Mouse (Mus musculus): ENCODE results near the gene Olfr648.
A peak's percentile ranks its signal among the peaks of the same experiment; 100 is the strongest.

Gene Olfr648

GRCm38 (mm10) chr7:104183292-104183691 lies at the start of gene Olfr648:
Gene Olfr648 (minus strand): TSS chr7:104183392.
- DNase-seq = no peak

DNA sequence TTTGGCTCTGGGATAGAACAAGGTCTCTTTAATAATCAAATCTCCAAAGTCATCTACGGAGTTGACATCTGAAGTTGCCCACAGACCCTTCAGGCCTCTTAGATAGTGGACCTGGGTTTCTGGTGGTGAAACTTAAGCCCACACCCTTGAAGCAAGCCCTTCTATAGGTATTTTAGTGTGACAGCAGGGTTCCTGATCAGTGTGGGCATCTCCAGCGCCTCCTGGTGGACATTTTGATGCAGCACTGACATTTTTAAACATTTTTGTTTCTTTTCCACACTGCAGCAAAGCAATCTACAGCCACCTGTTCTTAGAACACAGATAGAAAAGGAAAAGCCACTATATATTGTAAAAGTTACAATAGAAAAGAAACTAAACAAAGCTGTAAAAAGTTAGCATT lies 48.0 kb upstream of the Olfr648 start:
- DNase-seq = peak in 1 of 2 experiments; percentile 52

- peak; percentile 81 to 86 for DNase-seq
These were observed 35.7 kb upstream of the Olfr648 start, which contains the start of gene Trim6 for GRCm38 (mm10) chr7:104218701-104219569. Gene Trim6 (plus strand): TSS chr7:104218793.

- DNase-seq = no peak
These were observed 34.7 kb upstream of the Olfr648 start for GRCm38 (mm10) chr7:104217881-104218280.

GRCm38 (mm10) chr7:104216011-104216535 lies 32.9 kb upstream of the Olfr648 start:
- DNase-seq = no peak

GRCm38 (mm10) chr7:104206197-104206596 lies 23.0 kb upstream of the Olfr648 start:
- DNase-seq = peak; percentile 26 to 27

DNA sequence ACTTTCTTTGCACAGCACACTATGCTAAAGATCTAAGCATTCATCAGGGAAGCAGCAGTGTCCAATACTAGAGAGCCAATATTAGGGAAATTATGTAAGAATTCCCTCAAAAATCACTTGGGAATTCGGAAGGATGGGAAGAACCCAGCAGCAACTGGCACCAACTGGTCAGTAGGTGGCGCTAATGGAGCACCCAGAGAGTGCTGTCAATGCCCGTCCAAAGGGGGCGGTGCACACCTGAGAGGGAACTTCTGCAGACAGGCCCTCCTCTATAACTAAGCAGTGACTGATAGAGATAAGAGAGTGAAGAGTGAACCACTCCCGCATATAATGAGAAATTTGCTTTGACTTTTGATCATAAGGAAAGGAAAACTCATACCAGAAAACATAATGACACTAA lies 16.6 kb upstream of the Olfr648 start:
- DNase-seq = peak; percentile 60 to 77

- no peak for DNase-seq
These were observed 12.7 kb upstream of the Olfr648 start, which contains the start of gene Olfr649 for GRCm38 (mm10) chr7:104195885-104196284. Gene Olfr649 (minus strand): TSS chr7:104195985.

GRCm38 (mm10) chr7:104191275-104191674 lies 8.1 kb upstream of the Olfr648 start:
- no peak for DNase-seq

- DNase-seq = no peak
These were observed 4.1 kb downstream of the Olfr648 start for GRCm38 (mm10) chr7:104179074-104179473.

DNA sequence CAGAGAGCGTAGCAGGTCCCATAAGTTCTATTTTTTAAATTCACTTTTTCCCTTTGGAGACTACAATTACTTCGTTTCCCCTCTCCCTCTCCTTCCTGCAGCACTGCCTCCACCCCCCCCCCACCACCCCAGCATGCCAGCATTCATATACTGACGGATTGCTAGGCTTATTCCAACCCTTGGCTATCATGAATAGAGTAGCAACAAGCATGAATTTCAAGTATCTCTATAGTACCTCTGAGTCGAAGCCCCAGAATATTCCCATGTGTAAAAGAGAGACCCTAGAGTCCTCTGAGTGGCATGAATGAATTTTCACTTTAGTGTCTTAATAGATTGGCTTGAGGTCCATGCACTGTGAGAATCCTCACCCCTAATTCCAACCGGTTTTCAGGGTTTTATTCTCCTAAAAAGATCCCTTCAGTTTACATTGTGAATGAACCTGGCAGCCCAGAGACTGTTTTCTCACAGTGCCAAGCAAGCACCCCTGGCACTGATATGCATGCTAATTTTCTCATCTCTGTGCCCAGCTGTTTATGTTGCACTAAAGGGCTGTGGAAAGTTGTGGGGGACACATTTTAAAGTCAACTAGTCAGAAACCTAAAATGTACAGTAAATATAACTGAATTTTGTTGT lies 4.7 kb downstream of the Olfr648 start:
- no peak for DNase-seq

DNA sequence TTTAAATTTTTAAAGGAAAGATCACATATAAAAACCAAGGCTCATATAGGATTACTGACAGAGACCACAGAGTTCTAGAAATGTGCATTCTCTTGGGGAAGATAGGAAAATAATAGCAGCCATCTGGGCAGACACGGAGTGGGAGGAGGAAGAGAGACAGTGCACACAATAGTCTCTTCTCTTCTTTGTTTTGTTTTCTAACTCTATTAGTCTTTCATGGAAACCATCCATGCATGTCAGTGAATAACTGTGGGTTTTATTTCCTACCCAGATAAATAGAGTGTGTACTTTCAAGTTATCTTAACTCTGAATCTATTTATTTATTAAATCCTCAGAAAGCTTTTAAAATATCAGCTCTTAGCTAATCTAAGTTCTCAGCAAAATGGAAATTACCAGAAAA lies 8.1 kb downstream of the Olfr648 start:
- no peak for DNase-seq

DNA sequence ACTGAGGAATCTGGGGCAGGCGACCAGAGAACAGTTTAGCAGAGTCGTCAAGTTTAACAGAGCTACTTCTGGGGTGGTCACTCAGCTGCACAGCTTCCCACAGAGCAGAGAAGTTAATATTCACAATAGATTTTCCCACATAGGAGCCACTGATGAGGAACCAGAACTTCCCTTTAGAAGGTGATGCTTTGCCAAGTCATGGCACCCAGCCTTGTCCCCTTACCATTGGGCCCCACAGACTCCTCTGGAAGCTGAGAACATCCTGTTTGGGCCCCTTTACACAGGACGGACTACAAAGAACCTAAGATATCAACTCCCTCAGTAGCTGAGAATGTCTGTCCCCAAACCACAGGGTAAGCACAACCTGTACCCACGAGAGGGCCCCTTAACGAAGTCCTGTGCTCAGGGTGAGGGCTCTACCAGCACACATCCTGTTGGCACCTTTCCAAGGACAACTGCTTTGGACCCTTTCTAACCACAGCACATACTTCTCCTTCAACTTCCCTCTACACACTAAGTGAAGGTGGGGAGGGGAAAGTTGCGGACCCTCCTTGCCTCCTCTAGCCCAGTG lies 13.5 kb downstream of the Olfr648 start:
- no peak for DNase-seq

DNA sequence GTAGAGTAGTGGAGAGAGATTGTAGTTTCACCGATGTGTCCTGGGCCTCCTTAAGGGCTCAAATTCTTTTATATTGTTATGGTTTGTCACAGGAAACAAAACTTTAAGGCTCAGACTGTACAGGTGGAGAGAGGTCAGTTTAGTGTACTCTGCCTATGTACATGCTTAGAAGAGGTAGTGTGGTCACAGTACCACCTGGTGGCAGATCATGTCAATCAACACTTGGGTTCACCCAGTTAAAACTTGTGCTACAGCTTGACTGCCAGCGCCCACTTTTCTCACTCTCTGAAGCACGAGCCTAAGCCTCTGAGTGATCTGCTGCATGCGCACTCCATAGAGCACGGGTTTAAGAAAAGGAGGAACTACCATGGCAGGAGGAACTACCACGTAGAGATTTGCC lies 16.1 kb downstream of the Olfr648 start:
- no peak for DNase-seq

DNA sequence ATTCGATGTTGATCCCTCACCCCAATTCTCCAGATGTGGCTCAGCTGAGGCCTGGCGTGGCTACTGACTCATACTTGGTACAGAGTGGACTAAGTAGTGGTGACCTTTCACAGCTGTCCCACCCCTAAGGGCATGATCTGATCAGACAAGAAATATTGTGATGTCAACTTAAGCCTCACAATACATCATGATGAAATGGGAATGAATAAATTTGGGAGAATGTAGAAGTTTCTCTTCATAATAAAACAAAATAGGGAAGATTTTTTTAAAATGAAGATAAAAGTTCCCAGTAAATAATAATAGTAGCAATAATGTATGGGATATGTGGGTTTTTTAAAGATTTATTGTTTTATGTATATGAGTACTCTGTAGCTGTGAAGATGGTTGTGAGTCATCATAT lies 32.7 kb downstream of the Olfr648 start, which contains the start of gene Ubqlnl:
Gene Ubqlnl, minus strand, starts transcription at position 101 of the 400 bp plus-strand sequence.
- no peak for DNase-seq

GRCm38 (mm10) chr7:104143179-104143578 lies 40.0 kb downstream of the Olfr648 start, which contains the start of gene Ubqln3:
Gene Ubqln3 (minus strand): TSS chr7:104143279.
- no peak for DNase-seq

DNA sequence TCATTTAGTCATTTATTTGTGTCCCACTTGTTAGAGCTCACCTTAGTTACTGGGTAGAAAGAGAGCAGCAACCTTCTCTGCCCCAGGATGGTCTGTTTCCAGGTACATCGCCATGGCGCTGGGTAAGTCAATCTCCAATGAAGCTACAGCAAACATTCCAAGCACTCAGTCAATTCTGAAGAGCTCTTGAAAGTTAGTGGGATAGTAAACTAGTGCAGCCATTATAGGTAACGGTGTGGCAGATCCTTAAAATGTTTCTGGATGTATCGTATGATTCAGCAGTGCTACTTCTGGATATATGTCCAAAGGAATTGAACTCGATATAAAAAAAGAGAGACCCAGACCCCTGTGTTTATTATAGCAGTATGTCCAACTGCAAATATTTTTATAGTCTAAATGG lies 45.9 kb downstream of the Olfr648 start, which contains the start of gene Olfr643:
Gene Olfr643, minus strand, starts transcription at position 101 of the 400 bp plus-strand sequence.
- DNase-seq = no peak

GRCm38 (mm10) chr7:104129726-104130125 lies 53.5 kb downstream of the Olfr648 start, which contains the start of gene Ubqln5:
Gene Ubqln5 (minus strand): TSS chr7:104129826.
- no peak for DNase-seq
